Mouse (Mus musculus) natural killer cell, adult 2 months (primary cell): Measurements from ENCODE around the gene Upf1.
A peak's percentile ranks its signal among the peaks of the same experiment; 100 is the strongest.

Experiments
- DNase-seq, 2 experiments: peaks; one replicate each; pipeline ENCODE4 v3.0.0; 2022; ENCODE audit warnings: low spot score in 2 of 2

Upf1 gene

GRCm38 (mm10) chr8:70353194-70353817 lies at the start of gene Upf1:
Upf1 (minus strand) TSS chr8:70353278.
- peak; percentile 97 to 99 for DNase-seq

GRCm38 (mm10) chr8:70397611-70398563 lies 44.8 kb upstream of the Upf1 start:
- DNase-seq = no peak

- DNase-seq = no peak
Observed at GRCm38 (mm10) chr8:70396184-70396583, 43.1 kb upstream of the Upf1 start.

GRCm38 (mm10) chr8:70395649-70396048 lies 42.6 kb upstream of the Upf1 start:
- no peak for DNase-seq

- DNase-seq = no peak
Observed at GRCm38 (mm10) chr8:70394269-70394998, 41.4 kb upstream of the Upf1 start.

GRCm38 (mm10) chr8:70393087-70393486 lies 40.0 kb upstream of the Upf1 start:
- no peak for DNase-seq

- DNase-seq = no peak
Observed at GRCm38 (mm10) chr8:70389678-70390077, 36.6 kb upstream of the Upf1 start.

- peak; percentile 32 to 60 for DNase-seq
Observed at GRCm38 (mm10) chr8:70383287-70383686, 30.2 kb upstream of the Upf1 start.

GRCm38 (mm10) chr8:70380069-70380468 lies 27.0 kb upstream of the Upf1 start:
- no peak for DNase-seq

- no peak for DNase-seq
Observed at GRCm38 (mm10) chr8:70377049-70377448, 24.0 kb upstream of the Upf1 start.

- no peak for DNase-seq
Observed at GRCm38 (mm10) chr8:70376275-70376741, 23.2 kb upstream of the Upf1 start.

- peak; percentile 41 to 45 for DNase-seq
Observed at GRCm38 (mm10) chr8:70375212-70375859, 22.3 kb upstream of the Upf1 start.

- peak; percentile 73 to 76 for DNase-seq
Observed at GRCm38 (mm10) chr8:70374318-70374927, 21.3 kb upstream of the Upf1 start.

- DNase-seq = no peak
Observed at GRCm38 (mm10) chr8:70373397-70374317, 20.6 kb upstream of the Upf1 start, which contains the start of gene Comp. Comp (plus strand) TSS chr8:70373558.

- DNase-seq = no peak
Observed at GRCm38 (mm10) chr8:70371951-70372350, 18.9 kb upstream of the Upf1 start.

- no peak for DNase-seq
Observed at GRCm38 (mm10) chr8:70370476-70370875, 17.4 kb upstream of the Upf1 start.

- DNase-seq = no peak
Observed at GRCm38 (mm10) chr8:70366588-70366987, 13.5 kb upstream of the Upf1 start.

- no peak for DNase-seq
Observed at GRCm38 (mm10) chr8:70364066-70364465, 11.0 kb upstream of the Upf1 start.

- no peak for DNase-seq
Observed at GRCm38 (mm10) chr8:70361484-70362032, 8.5 kb upstream of the Upf1 start.

GRCm38 (mm10) chr8:70360769-70361168 lies 7.7 kb upstream of the Upf1 start:
- peak; percentile 23 to 31 for DNase-seq
